ENCODE assay signal across 20 mouse cellular contexts in genomic region chr2:78905916-78906315, GRCm38 (mm10). TPM values are rescaled to one million over a fixed set of nuclear protein-coding genes. Genes with fewer than 3 reads are reported as not detected.
DNase-seq lines count a peak whose midpoint lies in the region; ATAC-seq lines count a peak whose summit lies in the region.
"Had no signal": no experiment of that assay in that cellular context is flagged by ENCODE, and none has a peak within 500 bp of the region (broad histone marks: within the 10 kb centered on the region; RNA-seq: fewer than 3 reads in every experiment).

No protein-coding gene starts in this region.

- 50% methylated on average over 3 of the region's 3 CpGs for WGBS in heart, embryonic 13.5 days
- 62% methylated on average over 3 of the region's 3 CpGs for WGBS in heart, embryonic 10.5 days
- WGBS in neural tube, embryonic 14.5 days: 66% methylated on average over 3 of the region's 3 CpGs
- WGBS in kidney, embryonic 16.5 days: 68% methylated on average over 3 of the region's 3 CpGs

- no peaks in the 10 kb centered on the region for H3K9me3 ChIP-seq in heart, embryonic 13.5 days
- H3K9me3 ChIP-seq in heart, embryonic 10.5 days: no peaks in the 10 kb centered on the region
- H3K9me3 ChIP-seq in neural tube, embryonic 14.5 days (ENCODE audit: control insufficient read depth, low read length): no peaks in the 10 kb centered on the region
- no peaks in the 10 kb centered on the region for H3K9me3 ChIP-seq in kidney, embryonic 16.5 days (ENCODE audit: low read length)
- H3K9me3 ChIP-seq: hindbrain, embryonic 10.5 days; liver, embryonic 15.5 days; neural tube, embryonic 13.5 days had no signal

- H3K9ac ChIP-seq in heart, embryonic 13.5 days: no peak overlapping the region
- no peak overlapping the region for H3K9ac ChIP-seq in neural tube, embryonic 14.5 days (replicated peaks; ENCODE audit: low read depth, low read length)
- H3K9ac ChIP-seq in kidney, embryonic 16.5 days (replicated peaks; ENCODE audit: low read length): no peak overlapping the region
- H3K9ac ChIP-seq: liver, embryonic 15.5 days; neural tube, embryonic 13.5 days had no signal

- no peak overlapping the region for H3K4me3 ChIP-seq in heart, embryonic 13.5 days
- no peak overlapping the region for H3K4me3 ChIP-seq in heart, embryonic 10.5 days
- H3K4me3 ChIP-seq in neural tube, embryonic 14.5 days (ENCODE audit: low read depth, low read length): no peak overlapping the region
- no peak overlapping the region for H3K4me3 ChIP-seq in kidney, embryonic 16.5 days (ENCODE audit: low read length)
- H3K4me3 ChIP-seq: hindbrain, embryonic 10.5 days; liver, embryonic 15.5 days; neural tube, embryonic 13.5 days had no signal

- no peak for ATAC-seq in heart, embryonic 13.5 days (ENCODE audit: extremely low read depth, insufficient number of reproducible peaks, low FRiP score, low TSS enrichment)
- 0 out of 2 replicates have a peak, but pooled peaks have one; percentile 31 for ATAC-seq in neural tube, embryonic 14.5 days (ENCODE audit: low read depth)
- ATAC-seq in kidney, embryonic 16.5 days (ENCODE audit: low FRiP score, low TSS enrichment): no peak
- ATAC-seq: inflammation-experienced regulatory T-cells, adult 6 months had no signal

- H3K36me3 ChIP-seq in heart, embryonic 13.5 days: peaks cover 3% of the 10 kb centered on the region; the same call in 1 of the 2 replicates
- no peaks in the 10 kb centered on the region; the same call in 1 of the 2 replicates for H3K36me3 ChIP-seq in heart, embryonic 10.5 days
- no peaks in the 10 kb centered on the region for H3K36me3 ChIP-seq in neural tube, embryonic 14.5 days (ENCODE audit: control insufficient read depth, insufficient read depth, low read length)
- no peaks in the 10 kb centered on the region for H3K36me3 ChIP-seq in kidney, embryonic 16.5 days (ENCODE audit: insufficient read depth, low read length)
- H3K36me3 ChIP-seq: hindbrain, embryonic 10.5 days; liver, embryonic 15.5 days; neural tube, embryonic 13.5 days had no signal

- H3K27ac ChIP-seq in heart, embryonic 13.5 days (replicated peaks): peak overlapping the region; percentile 48
- H3K27ac ChIP-seq in heart, embryonic 10.5 days: no peak overlapping the region
- no peak overlapping the region for H3K27ac ChIP-seq in neural tube, embryonic 14.5 days (ENCODE audit: low read depth, low read length)
- no peak overlapping the region for H3K27ac ChIP-seq in kidney, embryonic 16.5 days (ENCODE audit: low read length)
- H3K27ac ChIP-seq: hindbrain, embryonic 10.5 days; liver, embryonic 15.5 days; neural tube, embryonic 13.5 days had no signal

- peaks cover 41% of the 10 kb centered on the region for H3K4me1 ChIP-seq in heart, embryonic 13.5 days
- peaks cover 21% of the 10 kb centered on the region for H3K4me1 ChIP-seq in heart, embryonic 10.5 days
- no peaks in the 10 kb centered on the region for H3K4me1 ChIP-seq in neural tube, embryonic 14.5 days (ENCODE audit: control insufficient read depth, insufficient read depth, low read length)
- 0 out of 2 replicates have a peak, but pooled peaks cover 4% of the 10 kb centered on the region for H3K4me1 ChIP-seq in kidney, embryonic 16.5 days (ENCODE audit: insufficient read depth, low read length)

- no peaks in the 10 kb centered on the region for H3K27me3 ChIP-seq in heart, embryonic 13.5 days (replicated peaks)
- no peaks in the 10 kb centered on the region for H3K27me3 ChIP-seq in heart, embryonic 10.5 days (ENCODE audit: insufficient read depth, poor library complexity, severe bottlenecking)
- no peaks in the 10 kb centered on the region for H3K27me3 ChIP-seq in neural tube, embryonic 14.5 days (ENCODE audit: control insufficient read depth, insufficient read depth, low read length)
- no peaks in the 10 kb centered on the region for H3K27me3 ChIP-seq in kidney, embryonic 16.5 days (ENCODE audit: insufficient read depth, low read length)
- H3K27me3 ChIP-seq: CH12.LX; liver, embryonic 15.5 days; neural tube, embryonic 13.5 days had no signal

- peak; percentile 29 for DNase-seq in cerebellum, adult 9-10 months
- DNase-seq in cerebellum, adult 8-10 months: no peak
- DNase-seq in heart, embryonic 10.5 days (ENCODE audit: low spot score): no peak
- no peak for DNase-seq in neural tube, embryonic 10.5 days (ENCODE audit: extremely low spot score, low spot score)
- no peak for DNase-seq in embryo, embryonic 11 days
- DNase-seq: adrenal gland, postnatal 10 days; cerebellum, postnatal 10 days; gastrocnemius, postnatal 36 days; kidney, adult 8-10 months; lung, postnatal 10 days; right cerebral cortex, postnatal 4 days; thymus, postnatal 25 days had no signal

- peak overlapping the region; percentile 18 for H3K4me2 ChIP-seq in heart, embryonic 13.5 days
- H3K4me2 ChIP-seq in neural tube, embryonic 14.5 days (ENCODE audit: low read depth, low read length): no peak overlapping the region
- H3K4me2 ChIP-seq in kidney, embryonic 16.5 days (replicated peaks; ENCODE audit: low read depth, low read length): no peak overlapping the region
- H3K4me2 ChIP-seq: liver, embryonic 15.5 days; neural tube, embryonic 13.5 days had no signal

RNA-seq across cellular contexts. Expression of gene Ube2e3, which starts 38.0 kb away (rescaled TPM):
- polyA plus RNA-seq in heart, embryonic 13.5 days (2015; fragmentation: Nextera tagmentation; extraction: Ambion mirVana): 118 and 121 TPM in 2 replicates
- polyA plus RNA-seq in heart, embryonic 10.5 days (2016; fragmentation: Nextera tagmentation; extraction: Ambion mirVana): 115 and 131 TPM in 2 replicates
- 296 and 322 TPM in 2 replicates for polyA plus RNA-seq in neural tube, embryonic 14.5 days (2014; fragmentation: Nextera tagmentation; extraction: Ambion mirVana)
- polyA plus RNA-seq in kidney, embryonic 16.5 days (2015; fragmentation: Nextera tagmentation; extraction: Ambion mirVana): 148 and 159 TPM in 2 replicates
